Mouse (Mus musculus) lung, postnatal 10 days (tissue): ENCODE results near the gene Gna14.

Experiments used
- DNase-seq: peaks from one replicate; pipeline ENCODE4 v3.0.0; 2021

The Gna14 gene

DNA sequence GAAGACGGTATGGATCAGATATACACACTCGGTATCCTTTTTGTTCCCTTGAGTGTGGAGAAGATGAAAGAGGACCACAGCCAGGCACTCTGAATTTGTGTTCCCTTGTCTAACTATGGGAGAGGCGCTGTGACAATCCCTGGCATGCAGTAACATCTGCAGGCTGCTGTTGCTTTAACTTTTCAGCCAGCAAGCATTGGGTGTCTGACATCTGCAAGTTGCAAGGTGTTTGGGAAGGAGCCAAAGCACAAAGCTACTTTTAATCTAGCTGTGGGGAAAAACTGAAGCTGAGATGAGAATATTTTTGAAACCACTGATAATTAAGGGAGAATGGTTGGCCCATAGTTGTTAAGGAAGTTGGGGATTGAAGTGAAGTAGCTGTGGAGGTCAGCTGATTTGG is 83.0 kb downstream of the Gna14 start:
- peak; percentile 8 for DNase-seq

DNA sequence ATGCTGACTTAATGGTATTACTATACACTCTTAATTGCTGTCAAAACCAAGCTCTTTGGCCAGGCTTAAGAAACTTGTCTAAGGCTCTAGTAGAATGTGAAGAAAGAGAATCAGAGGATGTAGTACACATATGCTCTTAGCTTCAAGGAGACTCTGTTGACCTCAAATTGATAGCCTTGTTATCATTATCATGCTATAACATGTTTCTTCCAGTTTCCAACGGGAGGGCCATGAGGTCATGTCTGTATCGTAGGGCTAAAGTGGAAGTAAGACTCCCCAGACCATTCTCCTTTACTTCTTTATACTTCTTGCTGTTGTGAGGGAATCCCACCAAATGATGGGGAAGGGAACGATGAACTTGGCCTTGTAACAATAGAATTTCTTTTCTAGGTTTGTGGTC is 85.0 kb downstream of the Gna14 start:
- no peak for DNase-seq

DNA sequence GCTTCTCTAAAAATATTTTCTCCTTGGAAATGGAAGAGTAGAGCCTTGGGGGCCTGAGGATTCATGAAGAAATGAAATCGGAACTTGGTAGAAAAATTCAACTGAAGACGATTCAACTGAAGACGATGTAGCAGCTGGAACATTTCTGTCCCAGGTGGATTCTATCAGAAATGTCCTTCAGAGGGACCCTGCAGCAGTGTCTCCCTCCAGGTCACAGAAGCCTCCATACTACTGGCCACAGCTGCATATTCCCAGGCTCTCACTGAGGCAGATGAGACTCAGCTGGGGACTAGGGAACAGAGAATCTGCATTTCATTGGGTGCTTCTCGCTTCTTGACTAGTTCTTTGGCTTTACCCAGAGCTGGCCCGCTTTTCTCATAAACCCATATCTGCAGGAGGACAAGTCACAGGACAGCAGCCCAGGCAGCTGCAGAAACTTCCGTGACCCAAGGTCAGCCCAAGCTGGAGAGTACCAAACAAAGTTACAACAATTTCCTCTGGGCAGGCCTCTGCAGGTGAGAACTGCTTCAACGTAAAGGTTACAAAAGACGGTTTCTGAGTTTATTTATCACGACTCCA is 90.8 kb downstream of the Gna14 start:
- DNase-seq = no peak

DNA sequence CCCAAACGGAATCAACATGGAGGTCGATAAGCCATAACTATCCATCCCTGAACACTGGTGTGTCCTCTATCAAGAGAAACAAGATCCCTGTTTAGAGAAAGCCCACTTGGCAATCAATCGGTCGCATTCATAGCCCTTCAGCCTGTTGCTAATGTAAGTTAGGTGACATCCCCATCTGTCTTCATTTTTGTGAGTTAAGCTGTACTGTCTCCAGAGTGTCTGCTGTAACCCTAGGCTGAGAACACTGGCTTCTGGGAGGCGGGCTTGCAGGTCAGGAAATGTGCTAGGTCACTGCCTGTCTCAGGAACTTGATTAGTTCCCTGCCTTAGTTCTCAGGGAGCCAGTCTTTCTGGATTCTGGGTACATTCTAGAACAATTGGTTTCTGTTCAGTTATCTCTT is 91.5 kb downstream of the Gna14 start:
- DNase-seq = no peak

DNA sequence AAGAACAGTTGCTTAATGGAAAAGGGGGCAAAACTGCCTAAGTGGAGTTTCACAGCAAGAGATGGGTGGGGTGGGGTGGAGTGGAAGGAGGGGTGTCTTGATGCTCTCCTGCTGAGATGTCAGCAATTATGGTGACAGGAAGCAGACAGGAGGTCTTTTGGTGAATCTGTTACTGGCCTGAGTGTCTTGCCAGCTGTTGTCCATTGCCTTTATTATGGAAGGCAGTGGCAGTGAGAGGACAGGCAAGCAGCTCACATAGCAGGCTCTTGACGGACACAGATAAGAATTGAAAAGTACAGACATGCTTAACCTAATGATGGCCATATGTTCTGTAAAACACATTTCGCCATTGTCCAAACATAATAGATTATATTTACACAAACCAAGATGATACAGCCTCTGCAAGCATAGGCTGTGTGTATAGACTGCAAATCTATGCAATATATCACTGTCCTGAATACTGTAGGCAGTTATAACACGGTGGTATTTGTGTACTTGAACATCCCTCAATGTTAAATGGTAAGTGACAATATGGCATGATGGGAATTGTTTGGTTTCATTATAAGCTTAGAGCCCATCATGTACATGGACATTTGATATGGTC is 92.8 kb downstream of the Gna14 start:
- no peak for DNase-seq

DNA sequence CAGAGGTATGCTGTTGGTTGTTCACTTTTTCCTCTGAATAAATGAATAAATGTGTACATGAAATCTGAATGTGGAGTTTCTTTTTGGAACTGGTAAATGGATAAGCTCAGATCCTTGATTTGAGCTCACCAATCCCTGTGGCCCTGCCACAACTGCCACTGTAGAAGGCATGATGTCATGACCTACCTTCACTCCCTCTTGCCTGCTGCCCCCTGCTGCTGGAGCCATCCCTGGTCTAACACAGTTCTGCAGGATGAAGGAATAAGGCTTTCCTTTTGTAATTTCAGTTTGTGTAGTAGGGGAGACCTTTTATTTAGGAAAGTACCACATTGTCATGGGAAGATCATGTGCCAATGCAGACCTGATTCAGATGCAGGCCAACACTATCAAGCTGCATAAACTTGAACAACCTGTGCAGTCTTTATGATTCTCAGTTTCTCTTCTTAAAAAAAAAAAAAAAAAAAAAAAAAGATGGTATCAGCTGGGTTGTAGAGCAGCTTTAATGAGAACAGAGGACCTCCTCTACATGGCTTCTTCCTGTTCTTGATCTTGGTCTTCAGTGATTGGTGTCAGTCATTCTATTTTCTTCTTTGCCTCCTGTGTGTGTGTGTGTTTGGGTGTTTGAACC is 93.8 kb downstream of the Gna14 start:
- DNase-seq = peak; percentile 68

DNA sequence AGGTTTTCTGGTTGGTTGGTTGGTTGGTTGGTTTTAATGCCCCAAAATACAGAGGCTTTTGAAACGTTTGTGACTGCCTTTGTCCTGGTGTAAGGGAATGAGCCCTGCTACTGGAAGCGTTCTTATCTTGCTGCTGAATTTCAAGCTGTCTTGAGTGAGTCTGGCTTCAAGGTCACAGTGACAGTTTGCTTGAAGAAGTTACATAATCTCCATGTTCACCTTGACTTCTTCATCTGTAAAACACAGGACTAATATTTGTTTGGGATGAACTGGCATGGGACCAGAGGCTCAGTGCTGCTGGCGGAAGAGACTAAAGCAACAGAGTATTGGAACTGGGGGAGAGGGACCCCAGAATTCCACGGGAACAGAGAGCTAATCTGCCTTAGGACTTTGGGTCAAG is 94.4 kb downstream of the Gna14 start:
- no peak for DNase-seq

DNA sequence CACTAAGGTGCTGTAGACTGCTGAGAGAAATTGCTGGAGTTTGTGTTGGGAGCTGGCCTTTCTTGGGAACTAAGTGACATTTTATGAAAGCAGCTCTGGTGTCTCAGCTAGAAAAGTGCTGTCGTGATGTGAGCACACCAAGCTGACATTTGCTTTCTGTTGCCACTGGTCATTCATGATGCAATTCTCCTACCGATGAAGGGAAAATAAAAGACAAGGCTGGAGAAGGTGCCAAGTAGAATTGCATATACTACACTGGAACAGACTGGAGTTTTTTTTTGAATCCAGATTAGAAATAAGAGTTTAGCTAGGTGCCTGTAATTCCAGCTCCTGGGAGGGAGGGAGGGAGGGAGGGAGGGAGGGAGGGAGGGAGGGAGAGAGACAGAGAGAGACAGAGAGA is 98.7 kb downstream of the Gna14 start:
- DNase-seq = no peak

DNA sequence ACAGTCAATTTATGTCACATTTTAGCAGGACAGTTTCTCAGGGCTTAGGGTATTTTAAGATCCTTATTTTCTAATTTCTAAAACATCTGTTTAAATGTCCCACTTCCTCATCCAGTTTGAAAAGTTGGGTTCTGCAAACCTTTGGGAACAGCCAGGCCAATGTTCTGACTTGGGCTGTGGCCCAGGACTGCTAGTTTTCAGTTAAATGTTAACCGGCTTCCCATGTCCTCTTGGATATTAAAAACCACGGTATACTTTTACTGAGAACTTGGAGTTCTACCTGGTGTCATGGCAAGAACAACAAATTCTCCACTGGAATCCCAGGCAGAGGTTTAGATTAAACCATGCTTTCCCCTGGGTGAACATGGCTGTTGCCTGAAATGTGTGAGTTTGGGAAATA is 102.9 kb downstream of the Gna14 start:
- no peak for DNase-seq

DNA sequence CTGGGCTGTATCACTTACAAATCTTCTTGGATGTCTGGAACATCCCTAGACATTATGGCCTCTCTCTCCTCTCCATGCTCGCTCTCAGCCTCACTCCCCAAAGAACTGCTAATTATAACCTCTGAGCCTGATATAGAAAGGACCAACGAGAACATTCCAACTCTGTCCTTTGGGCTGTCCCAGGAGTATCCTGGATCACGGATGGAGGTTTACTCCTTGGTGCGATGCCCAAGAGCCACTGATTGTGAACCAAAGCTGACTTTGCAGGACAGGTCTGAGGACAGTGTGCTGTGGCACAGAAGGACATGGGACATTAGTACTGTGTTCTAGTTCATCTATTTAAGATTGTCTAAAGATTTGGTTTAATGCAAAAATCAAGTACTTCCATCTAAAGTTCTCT is 108.1 kb downstream of the Gna14 start:
- no peak for DNase-seq

DNA sequence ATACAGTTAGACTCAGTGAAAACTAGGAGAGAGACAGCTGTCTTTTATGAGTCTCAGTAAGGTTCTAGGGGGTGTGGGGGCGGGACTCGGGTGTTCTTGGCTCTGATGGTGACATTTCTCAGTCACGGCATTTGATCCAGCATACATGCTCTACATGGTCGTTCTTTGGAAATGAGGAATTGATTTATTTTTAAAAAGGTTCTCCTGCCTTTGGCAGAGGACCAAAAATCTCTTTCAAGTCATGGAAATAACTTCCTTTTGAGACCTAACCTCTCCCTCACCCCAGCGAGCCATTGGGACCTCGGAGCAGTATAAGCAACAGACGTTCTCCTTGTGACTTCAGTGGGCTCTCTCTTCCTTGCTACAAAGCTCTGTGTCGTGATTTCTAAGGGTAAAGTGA is 121.4 kb downstream of the Gna14 start:
- DNase-seq = peak; percentile 24

DNA sequence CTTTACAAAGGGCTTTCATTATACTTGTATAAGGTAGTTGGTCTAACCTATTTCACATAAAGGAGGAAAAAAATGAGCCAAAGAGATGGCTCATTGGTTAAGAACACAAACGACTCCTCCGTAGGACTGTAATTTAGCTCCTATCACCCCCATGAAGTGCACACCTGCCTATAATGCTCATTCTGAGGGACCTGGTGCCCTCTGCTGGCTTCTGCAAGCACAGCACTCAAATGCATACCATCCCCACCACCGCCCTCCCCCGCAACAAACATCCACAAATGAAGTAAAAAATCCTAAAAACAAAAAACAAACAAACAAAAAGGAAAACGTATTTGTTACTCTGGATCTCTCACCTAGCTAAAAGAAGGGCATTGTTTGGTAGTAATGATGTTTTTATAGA is 122.4 kb downstream of the Gna14 start:
- no peak for DNase-seq

DNA sequence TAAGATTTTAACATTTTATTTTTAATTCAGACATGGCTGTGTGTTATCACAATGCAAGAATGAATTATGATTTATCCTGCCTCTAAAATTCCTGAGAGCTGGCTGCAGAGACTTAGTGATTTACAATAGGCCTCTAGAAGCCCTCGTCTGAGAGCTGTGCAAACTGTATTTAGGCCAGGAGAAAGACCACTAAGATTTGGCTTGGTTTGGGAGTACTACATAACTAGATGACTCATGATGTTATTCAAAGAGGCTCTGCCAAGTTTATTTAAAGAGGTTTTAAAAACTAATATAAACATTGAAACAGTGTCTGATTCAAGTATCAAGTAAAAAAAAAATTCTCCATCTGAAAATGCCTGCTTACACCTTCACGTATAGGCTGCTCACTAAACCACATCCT is 123.0 kb downstream of the Gna14 start:
- no peak for DNase-seq

DNA sequence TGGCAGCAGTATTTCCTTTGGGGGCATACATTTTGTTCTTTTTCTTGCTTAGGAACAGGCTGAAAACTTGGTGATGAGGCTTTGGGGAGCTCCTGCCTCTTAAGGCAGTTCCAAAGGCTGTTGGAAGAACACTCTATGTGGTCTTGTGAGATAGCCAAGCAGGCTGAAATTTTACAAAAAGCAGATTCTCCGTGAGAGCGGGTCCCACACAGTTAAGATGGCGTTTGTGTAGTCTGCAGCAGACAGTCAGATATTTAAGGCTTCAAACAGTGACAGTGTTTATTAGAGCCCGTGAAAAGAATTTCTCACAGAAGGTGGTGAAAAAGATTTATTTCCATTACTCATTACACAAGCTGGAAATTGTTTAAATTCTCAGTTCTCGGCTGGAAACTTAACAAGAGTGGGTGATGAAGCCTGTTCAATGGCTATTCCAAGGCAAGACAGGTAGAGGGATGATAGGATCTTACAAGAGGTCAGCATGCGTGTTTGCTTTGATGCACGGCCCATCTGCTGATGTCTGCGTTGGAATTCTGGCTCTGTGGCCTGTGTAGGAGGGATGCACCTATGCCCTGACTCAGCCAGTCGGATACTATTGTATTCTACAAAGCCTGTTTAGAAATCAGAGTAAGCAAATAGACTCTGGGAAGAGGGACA is 123.8 kb downstream of the Gna14 start:
- no peak for DNase-seq

DNA sequence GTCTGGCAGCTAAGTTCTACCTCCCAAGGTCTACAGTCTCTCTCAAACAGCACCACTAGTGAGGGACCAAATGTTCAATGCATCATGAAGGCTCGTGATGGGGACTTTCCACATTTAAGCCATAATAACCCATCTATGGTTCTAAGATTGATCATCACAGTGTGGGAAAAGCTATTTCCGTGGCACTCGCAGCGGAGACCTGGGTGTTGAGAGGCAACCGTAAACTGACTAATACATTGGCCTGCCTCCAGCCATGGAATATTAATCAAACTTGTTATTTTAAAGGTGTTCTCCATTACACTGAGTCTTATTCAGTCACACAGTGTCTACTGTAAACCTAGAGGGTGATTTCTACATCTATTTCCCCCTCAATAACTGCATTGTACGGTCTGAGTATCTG is 127.1 kb downstream of the Gna14 start:
- no peak for DNase-seq

DNA sequence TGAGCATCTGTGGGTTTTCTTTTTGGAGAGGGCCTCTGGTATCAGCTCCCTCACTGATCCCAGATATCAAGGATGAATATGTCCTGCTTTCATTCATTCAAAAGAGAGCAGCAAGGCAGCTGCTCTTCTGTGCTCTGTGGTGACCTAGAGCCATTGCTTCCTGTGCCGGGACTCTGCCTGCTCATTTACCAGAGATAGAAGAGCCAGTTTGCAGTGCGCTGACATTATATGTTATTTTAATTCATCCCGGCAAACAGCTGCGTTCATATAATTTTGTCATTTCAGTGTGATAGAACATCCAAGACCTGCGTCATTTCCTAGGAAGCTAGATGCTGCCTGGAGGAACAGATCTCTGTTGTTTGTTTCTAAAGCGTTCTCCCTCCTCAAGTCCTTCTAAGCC is 141.2 kb downstream of the Gna14 start:
- no peak for DNase-seq

DNA sequence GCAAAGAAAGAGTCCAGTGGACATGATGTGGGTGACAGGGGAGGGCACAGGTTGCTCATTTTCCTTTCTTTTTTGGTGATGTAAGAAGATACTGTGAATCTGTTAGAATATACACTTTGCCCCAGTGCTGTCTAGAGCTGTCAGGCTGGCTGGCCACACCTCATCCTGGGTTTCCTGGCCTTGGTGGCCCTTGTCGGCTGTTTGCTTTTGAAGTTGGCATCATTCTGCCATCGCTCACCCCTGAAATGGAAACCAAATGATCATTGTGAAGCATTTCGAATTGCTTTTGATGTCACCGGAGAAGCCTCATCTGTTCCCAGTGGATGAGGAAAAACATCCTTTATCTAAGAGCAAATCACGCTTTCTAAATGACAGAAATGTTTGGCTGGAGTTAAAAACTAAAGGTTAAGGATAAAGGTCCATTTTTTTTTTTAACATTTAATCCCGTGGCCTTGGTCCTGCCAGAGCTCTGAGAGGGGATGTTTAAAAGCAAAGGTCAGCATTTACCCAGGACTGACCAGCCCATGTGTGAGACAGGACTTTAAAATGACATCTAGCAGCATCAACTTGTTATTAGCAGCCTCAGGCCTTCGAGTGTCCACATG is 144.2 kb downstream of the Gna14 start:
- DNase-seq = no peak

DNA sequence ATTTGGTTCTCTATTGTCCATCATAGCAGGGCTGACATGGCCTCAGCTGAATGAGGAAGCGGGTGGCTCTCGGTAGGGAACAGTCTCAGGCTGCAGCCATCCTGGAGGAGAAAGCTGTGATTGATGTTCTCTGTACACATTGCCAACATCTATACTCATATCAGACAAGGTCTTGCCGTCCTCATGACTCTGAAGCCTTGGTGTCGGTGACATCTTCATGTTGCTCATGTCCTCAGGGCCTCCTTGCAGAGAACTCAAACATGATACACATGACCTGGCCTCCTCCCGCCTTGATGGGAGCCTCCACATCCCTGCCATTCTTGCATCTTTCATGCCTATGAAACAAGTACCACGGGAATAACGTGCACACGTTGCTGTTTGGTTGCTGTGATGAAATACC is 144.9 kb downstream of the Gna14 start:
- DNase-seq = no peak

DNA sequence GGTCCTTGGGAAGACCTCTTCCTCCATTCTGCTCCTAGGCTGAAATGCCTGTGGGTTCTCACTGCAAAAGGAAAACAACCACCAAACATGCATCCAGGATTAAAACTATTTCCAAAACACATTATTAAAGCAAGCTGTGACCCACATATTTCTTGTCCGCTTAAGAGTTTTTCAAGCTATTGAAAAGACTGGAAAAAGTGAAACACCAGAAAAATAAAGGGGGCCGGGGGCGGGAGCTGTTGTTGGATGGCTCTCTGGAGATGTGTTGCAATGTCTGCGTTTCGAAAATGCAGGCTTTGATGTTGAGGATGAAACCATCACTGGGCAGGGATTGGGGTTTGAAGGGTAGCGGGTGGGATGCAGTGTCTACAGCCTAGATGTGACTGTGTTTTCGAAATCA is 149.0 kb downstream of the Gna14 start:
- no peak for DNase-seq

DNA sequence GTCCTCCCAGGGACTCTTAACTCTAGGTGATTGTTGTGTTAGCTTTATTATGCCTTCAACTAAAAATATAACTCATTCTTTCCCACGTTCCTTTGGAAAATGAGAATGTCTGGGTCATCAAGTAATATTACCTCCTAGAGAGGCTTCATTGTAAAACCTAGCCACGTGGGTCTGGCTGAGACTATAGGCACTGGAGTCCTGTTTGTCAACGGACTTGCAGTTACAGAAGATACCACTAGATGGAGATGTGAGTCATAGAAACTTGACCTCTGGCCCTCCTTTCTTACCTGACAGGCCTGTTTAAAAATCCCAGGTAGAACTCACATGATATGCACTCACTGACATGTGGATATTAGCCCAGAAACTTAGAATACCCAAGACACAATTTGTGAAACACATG is 149.8 kb downstream of the Gna14 start:
- peak; percentile 35 for DNase-seq

DNA sequence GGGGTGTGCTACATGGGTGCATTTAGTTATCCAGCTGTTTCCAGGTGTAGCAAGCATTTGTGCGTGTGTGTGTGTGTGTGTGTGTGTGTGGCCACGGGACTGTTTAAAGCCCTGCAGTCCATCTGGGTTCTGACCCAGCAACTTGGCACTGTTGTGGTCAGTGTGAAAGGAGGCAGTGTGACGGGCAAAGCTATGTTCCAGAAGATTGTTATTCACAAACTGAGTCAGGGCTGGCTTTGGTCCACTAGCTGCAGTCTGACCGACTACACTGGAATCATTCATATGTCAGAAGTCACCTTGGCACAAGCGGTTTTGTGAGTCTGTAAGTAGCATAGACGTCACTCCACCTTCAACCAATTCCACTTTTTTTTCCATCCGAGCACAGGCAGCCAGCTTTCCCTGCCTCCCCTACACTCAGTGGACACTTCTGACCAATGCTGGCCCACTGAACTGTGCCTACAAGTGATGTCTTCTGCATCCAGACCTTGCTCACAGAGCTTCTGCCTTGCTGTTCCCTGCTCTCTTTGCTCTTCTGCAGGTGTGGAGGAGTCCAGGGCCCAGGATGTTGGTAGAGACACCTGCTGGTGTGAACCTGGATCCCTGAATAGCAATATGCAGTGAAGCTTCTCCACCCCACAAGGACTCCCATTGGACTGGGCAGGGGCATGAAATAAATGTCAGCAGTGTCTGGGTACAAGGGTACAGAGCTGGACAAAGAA is 157.9 kb downstream of the Gna14 start:
- DNase-seq = peak; percentile 27

DNA sequence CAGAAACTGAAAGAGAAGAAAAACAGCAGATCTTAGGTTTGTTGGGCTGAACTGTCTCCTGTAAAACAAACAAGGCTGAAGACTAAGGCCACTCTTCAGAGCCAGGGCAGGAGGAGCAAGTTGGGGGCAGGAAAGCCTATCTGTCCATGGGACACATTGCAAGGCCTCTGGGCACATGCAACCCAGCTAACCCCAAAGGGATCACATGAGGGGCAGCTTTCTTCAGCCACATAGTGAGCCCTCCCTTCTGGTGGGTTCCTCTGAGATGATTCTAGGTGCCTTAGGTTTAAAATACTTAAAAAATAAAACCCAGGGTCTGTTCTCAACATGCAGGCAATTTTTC is 158.4 kb downstream of the Gna14 start:
- DNase-seq = no peak

DNA sequence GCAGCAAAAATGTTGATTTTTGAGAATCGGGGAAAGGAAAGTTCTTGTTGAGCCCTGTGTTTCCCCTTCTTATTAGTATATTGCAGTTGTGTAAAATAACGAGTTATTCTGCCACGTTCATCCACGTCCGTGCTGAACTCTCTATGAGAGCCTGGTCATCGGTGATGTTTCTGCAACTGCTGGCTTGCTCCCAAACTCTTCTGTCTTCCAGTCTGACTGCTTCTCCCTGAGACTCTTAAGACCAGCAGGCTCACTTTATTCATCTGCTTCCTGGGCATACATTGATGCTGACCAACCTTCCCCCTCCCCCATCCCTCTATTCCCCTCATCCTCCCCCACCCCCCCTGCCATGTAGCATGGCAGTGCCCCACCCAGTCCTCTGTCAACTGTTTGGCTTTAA is 161.7 kb downstream of the Gna14 start:
- DNase-seq = no peak
